Mouse (Mus musculus) brain, adult 2 months (tissue): ENCODE results near the gene Nup85.
"Not testable (repeated sequence)": the region's sequence is repeated elsewhere in the genome, so short reads cannot be mapped to it uniquely, and the experiment has no call there.

Experiments
- DNase-seq: peaks from one replicate; pipeline ENCODE4 v3.0.0; 2011; ENCODE audit warnings: low read depth, low spot score

Gene Nup85

GRCm38 (mm10) chr11:115564064-115564809 lies at the start of gene Nup85:
TSS of gene Nup85 (plus strand) at chr11:115564434.
- peak; percentile 97 for DNase-seq

GRCm38 (mm10) chr11:115515021-115515420 lies 49.2 kb upstream of the Nup85 start:
- no peak for DNase-seq

- no peak for DNase-seq
These were observed 47.3 kb upstream of the Nup85 start for GRCm38 (mm10) chr11:115516942-115517341.

- peak; percentile 60 for DNase-seq
These were observed 45.5 kb upstream of the Nup85 start for GRCm38 (mm10) chr11:115518693-115519092.

GRCm38 (mm10) chr11:115519581-115519980 lies 44.7 kb upstream of the Nup85 start:
- no peak for DNase-seq

- no peak for DNase-seq
These were observed 44.0 kb upstream of the Nup85 start for GRCm38 (mm10) chr11:115520218-115520617.

GRCm38 (mm10) chr11:115521080-115521479 lies 43.2 kb upstream of the Nup85 start:
- no peak for DNase-seq

- no peak for DNase-seq
These were observed 42.0 kb upstream of the Nup85 start for GRCm38 (mm10) chr11:115522238-115522637.

- no peak for DNase-seq
These were observed 41.5 kb upstream of the Nup85 start for GRCm38 (mm10) chr11:115522703-115523102.

DNA sequence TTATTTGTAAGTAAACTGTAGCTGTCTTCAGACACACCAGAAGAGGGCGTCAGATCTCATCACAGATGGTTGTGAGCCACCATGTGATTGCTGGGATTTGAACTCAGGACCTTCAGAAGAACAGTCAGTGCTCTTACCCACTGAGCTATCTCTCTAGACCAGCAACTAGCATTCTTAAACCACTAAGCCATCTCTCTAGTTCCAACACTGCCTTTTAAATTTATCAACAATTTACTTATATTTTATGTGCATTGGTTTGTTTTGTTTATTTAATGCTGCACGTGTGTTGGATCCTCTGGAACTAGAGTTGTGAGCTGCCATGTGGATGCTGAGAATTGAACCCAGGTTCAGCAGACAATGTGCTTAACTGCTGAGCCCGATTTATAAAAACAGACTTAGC lies 37.8 kb upstream of the Nup85 start:
- not testable (repeated sequence) for DNase-seq

DNA sequence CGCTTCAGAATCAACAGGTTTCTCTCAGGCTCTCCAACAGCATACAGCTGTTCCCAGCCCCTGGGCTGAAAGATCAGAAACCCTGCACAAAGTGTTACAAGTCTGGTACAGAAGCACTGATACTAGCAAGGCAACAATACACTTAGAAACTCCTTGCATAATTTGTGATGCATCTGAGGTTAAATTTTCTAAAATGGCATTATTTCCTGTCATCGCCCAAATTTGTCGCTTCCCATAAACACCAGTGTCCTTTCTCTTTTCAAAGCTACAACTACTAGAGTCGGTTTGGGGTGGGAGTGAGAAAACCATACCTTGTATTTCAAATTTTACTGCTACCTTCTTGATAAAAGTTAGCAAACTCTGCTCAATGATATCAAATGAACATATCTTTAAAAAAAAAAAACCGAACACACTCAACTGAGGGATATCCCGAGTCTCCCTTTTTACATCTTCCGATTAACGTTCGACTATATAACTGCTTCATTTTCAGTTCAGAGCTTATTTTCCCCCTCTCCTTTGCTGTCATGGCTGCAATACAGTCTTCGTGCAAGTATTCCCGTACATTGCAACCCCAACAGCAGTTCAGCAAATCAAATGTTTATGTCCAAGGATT lies 29.4 kb upstream of the Nup85 start:
- DNase-seq: no peak

- DNase-seq: peak; percentile 81
These were observed 28.7 kb upstream of the Nup85 start for GRCm38 (mm10) chr11:115535401-115536037.

DNA sequence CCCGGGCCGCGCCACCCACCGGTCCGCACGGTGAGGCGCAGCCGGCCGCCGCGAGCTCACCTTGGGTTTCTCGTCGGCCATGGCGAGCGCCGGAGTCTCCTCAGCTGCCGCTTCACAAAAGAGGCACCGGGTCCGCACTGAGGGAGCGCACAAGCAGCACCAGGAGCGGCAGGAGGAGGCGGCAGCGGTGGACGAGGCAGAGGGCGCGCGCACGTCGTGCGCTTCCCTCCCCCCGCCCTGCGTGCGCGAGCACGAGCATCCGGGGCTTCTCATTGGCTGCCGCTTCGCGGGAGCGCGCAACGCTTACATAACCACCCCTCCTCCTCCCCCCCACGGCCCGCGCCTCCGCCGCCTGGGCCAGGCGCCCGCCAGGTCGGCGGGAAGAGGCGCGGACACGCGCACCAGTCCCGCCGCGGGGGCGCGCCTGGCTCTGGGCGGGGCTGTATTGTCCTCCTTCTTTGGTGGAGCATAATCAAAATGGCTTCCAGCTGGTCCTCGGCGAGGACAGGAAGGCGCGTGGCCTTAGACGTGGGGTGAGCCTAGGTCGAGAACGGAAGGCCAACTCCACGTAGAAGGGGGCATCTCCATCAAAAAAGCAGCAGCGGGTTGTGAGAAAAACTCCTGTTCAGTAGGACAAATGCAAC lies 28.1 kb upstream of the Nup85 start, which contains the start of gene Sumo2:
Gene Sumo2, minus strand, starts transcription at position 239 of the 644 bp plus-strand sequence.
- DNase-seq: peak; percentile 97

DNA sequence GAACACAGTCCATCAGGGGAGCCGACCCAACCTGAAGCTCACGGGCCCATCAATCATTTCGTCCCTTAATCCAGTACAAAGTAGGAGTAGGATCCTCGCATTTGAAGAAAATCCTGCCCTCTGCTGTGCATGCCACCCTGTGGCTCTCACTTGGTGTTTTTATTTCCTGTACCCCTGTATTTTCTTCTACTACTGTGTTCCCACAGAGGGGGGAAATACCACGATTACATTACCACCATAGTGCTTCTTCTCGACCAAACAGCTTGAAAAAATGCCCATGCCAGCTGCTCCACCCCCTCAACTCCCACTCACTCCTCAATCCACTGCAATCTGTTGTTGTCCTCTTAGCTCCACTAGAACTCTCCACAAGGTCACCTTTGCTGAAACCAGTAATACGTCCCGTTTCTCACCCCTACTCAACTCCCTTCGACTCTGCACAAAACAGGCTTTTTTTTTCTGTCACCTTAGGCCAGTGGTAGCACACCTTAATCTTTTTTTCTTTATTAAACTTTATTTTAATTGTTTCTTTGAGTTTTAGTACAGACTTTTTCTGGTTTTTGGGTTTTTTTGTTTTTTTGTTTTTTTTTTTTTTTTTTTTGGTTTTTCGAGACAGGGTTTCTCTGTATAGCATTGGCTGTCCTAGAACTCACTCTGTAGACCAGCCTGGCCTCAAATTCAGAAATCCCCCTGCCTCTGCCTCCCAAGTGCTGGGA lies 27.2 kb upstream of the Nup85 start:
- peak; percentile 63 for DNase-seq

DNA sequence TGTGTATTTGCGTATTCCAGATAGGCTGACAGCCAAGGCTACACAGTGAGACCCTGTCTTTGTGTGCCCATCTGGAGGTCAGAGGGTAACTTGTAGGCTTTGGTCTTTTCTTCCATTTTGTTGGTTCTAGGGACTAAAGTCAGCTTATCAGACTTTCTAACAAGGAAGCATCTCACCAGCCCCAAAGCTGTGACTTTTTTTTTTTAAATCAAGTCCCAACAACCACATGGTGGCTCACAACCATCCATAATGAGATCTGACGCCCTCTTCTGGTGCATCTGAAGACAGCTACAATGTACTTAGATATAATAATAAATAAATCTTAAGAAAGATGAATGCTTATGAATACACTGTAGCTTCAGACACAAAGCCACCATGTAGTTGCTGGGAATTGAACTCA lies 26.2 kb upstream of the Nup85 start:
- DNase-seq: no peak

DNA sequence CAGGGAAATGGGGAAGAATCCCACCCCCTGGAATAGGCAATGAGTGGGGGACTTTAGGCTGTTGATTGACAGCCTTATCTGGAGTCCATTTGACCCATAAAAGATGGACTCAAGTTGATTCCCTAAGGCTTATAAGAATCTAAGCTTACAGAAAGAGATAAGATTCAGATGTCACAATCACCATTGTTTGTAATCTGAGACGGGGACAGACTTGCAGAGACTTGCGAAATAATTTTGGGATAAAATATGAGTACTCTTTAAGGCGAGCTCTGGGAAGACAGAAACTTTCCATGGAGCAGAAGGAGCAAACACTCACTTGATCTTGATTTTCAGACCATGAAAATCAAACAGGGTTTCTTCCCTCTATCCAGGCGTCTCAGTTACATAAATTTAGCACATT lies 20.7 kb upstream of the Nup85 start:
- no peak for DNase-seq

GRCm38 (mm10) chr11:115552783-115553182 lies 11.5 kb upstream of the Nup85 start:
- no peak for DNase-seq

GRCm38 (mm10) chr11:115555717-115556116 lies 8.5 kb upstream of the Nup85 start:
- DNase-seq: no peak

- DNase-seq: peak; percentile 38
These were observed 828 bp upstream of the Nup85 start for GRCm38 (mm10) chr11:115563406-115563805.

DNA sequence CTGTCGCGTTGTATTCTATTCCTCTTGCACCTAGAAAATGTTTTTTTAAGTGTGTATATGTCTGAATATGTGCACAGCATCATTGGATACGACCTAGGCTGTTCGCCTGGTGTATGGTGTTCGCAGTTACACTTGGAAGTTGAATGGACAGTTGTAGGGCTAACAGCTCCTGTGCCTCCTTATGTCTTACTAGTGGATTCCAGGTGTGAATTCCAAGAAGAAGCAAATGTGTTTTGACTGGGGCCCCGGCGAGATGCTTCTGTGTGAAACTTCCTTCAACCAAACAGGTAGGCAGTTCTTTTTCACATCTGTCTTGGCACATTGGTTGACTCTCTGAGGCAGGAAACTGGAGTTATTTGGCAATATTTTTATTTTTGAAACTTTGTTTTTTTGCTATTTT lies 727 bp downstream of the Nup85 start:
- DNase-seq: no peak

- no peak for DNase-seq
These were observed 14.8 kb downstream of the Nup85 start for GRCm38 (mm10) chr11:115579080-115579479.
